Mouse (Mus musculus) heart, embryonic 12.5 days (tissue): Measurements from ENCODE around the gene Ak2. TPM values are rescaled to one million over a fixed set of nuclear protein-coding genes. Genes with fewer than 3 reads are reported as not detected.

Experiments
- ATAC-seq: fragments of 200-750 bp; cut with Nextera tagmentation; 2 replicates; pipeline ENCODE4 v1.8.0; 2017; ENCODE audit warnings: moderate TSS enrichment, moderate library complexity; ENCODE audit not compliant: insufficient number of reproducible peaks, low FRiP score
- H3K27ac ChIP-seq: fragments of 300-500 bp; sonication (generic); 2 replicates; pipeline ENCODE4 v1.5.1; 2016; ENCODE audit warnings: mild to moderate bottlenecking, moderate library complexity; ENCODE audit not compliant: poor library complexity, severe bottlenecking
- H3K27me3 ChIP-seq: fragments of 300-500 bp; sonication (generic); replicated peaks from 2 replicates; pipeline ENCODE4 v1.6.1; 2016; ENCODE audit warnings: mild to moderate bottlenecking, moderate library complexity
- H3K36me3 ChIP-seq: fragments of 300-500 bp; sonication (generic); 2 replicates; pipeline ENCODE4 v1.6.1; 2016; ENCODE audit warnings: mild to moderate bottlenecking, moderate library complexity
- H3K4me1 ChIP-seq: fragments of 300-500 bp; sonication (generic); replicated peaks from 2 replicates; pipeline ENCODE4 v1.6.1; 2016; ENCODE audit warnings: mild to moderate bottlenecking
- H3K4me2 ChIP-seq: fragments of 300-500 bp; sonication (generic); 2 replicates; pipeline ENCODE4 v1.6.1; 2016; ENCODE audit warnings: mild to moderate bottlenecking, moderate library complexity
- H3K4me3 ChIP-seq: fragments of 300-500 bp; sonication (generic); 2 replicates; pipeline ENCODE4 v1.5.1; 2016; ENCODE audit warnings: mild to moderate bottlenecking
- H3K9ac ChIP-seq: fragments of 300-500 bp; sonication (generic); 2 replicates; pipeline ENCODE4 v1.6.1; 2016; ENCODE audit warnings: mild to moderate bottlenecking, moderate library complexity
- H3K9me3 ChIP-seq: fragments of 300-500 bp; sonication (generic); replicated peaks from 2 replicates; pipeline ENCODE4 v1.6.1; 2016; ENCODE audit warnings: mild to moderate bottlenecking, moderate library complexity
- WGBS: fragments of 180-500 bp; shearing (Covaris S2); methylation state at CpG from one replicate; pipeline ENCODE4 v1.1.7; 2016; 5-methylcytosine and 5-hydroxymethylcytosine counted together
- polyA plus RNA-seq: library from polyadenylated mRNA; unstranded; fragments of >200 nt; fragmentation: Nextera tagmentation; extraction: Ambion mirVana; gene quantifications from 2 replicates; pipeline ENCODE4 v1.2.1, GENCODE M21; 2016

Gene Ak2
- polyA plus RNA-seq, 1 experiment from 2014 or later = 167 TPM

- Histone ChIP-seq H3K27me3 (no peaks in the 10 kb centered on the region), H3K9ac (no peak overlapping the region), H3K36me3 (peaks cover 25% of the 10 kb centered on the region), H3K4me3 (no peak overlapping the region), H3K27ac (no peak overlapping the region), H3K4me2 (no peak overlapping the region), H3K9me3 (no peaks in the 10 kb centered on the region), H3K4me1 (peaks cover 67% of the 10 kb centered on the region)
- 47% methylated on average over 10 of the region's 10 CpGs for WGBS
- no peak for ATAC-seq
Measured at GRCm38 (mm10) chr4:129013151-129013864, 21.6 kb downstream of the Ak2 start.

GRCm38 (mm10) chr4:129016329-129016728 is 24.6 kb downstream of the Ak2 start:
- H3K27me3 ChIP-seq = 0 out of 2 replicates have a peak, but pooled peaks cover 2% of the 10 kb centered on the region
- no peak overlapping the region for H3K9ac ChIP-seq
- no peak overlapping the region for H3K27ac ChIP-seq
- no peak overlapping the region for H3K4me3 ChIP-seq
- peak overlapping the region; percentile 9; the same call in 1 of the 2 replicates for H3K4me2 ChIP-seq
- no peak for ATAC-seq
- 28% methylated on average over 4 of the region's 4 CpGs for WGBS
- no peaks in the 10 kb centered on the region for H3K9me3 ChIP-seq
- H3K4me1 ChIP-seq = peaks cover 65% of the 10 kb centered on the region
- H3K36me3 ChIP-seq = no peaks in the 10 kb centered on the region

GRCm38 (mm10) chr4:129017150-129017549 is 25.4 kb downstream of the Ak2 start:
- no peak for ATAC-seq
- peak overlapping the region; percentile 25; the same call in 1 of the 2 replicates for H3K4me2 ChIP-seq
- 48% methylated on average over 10 of the region's 10 CpGs for WGBS
- 0 out of 2 replicates have a peak, but pooled peaks cover 3% of the 10 kb centered on the region for H3K27me3 ChIP-seq
- H3K27ac ChIP-seq = no peak overlapping the region
- no peak overlapping the region for H3K4me3 ChIP-seq
- peaks cover 57% of the 10 kb centered on the region for H3K4me1 ChIP-seq
- H3K9ac ChIP-seq = no peak overlapping the region
- no peaks in the 10 kb centered on the region for H3K9me3 ChIP-seq
- H3K36me3 ChIP-seq = no peaks in the 10 kb centered on the region

- WGBS = 76% methylated on average over 9 of the region's 9 CpGs
- Histone ChIP-seq H3K4me1 (peaks cover 40% of the 10 kb centered on the region), H3K9me3 (no peaks in the 10 kb centered on the region), H3K27ac (no peak overlapping the region), H3K27me3 (0 out of 2 replicates have a peak, but pooled peaks cover 3% of the 10 kb centered on the region), H3K36me3 (no peaks in the 10 kb centered on the region), H3K9ac (no peak overlapping the region), H3K4me3 (no peak overlapping the region), H3K4me2 (no peak overlapping the region)
- no peak for ATAC-seq
Measured at GRCm38 (mm10) chr4:129018788-129019435, 27.2 kb downstream of the Ak2 start.

GRCm38 (mm10) chr4:129019788-129020187 is 28.0 kb downstream of the Ak2 start:
- Histone ChIP-seq H3K4me3 (no peak overlapping the region), H3K27ac (no peak overlapping the region), H3K4me1 (peaks cover 43% of the 10 kb centered on the region), H3K4me2 (no peak overlapping the region), H3K9me3 (no peaks in the 10 kb centered on the region), H3K36me3 (no peaks in the 10 kb centered on the region), H3K27me3 (0 out of 2 replicates have a peak, but pooled peaks cover 3% of the 10 kb centered on the region), H3K9ac (no peak overlapping the region)
- WGBS = 65% methylated on average over 9 of the region's 9 CpGs
- ATAC-seq = no peak

- Histone ChIP-seq H3K27ac (no peak overlapping the region), H3K9ac (no peak overlapping the region), H3K36me3 (no peaks in the 10 kb centered on the region), H3K4me1 (peaks cover 46% of the 10 kb centered on the region), H3K27me3 (0 out of 2 replicates have a peak, but pooled peaks cover 3% of the 10 kb centered on the region), H3K4me2 (no peak overlapping the region), H3K4me3 (no peak overlapping the region), H3K9me3 (no peaks in the 10 kb centered on the region)
- 0 out of 2 replicates have a peak, but pooled peaks have one; percentile 9 for ATAC-seq
- WGBS = 42% methylated on average over 6 of the region's 6 CpGs
Measured at GRCm38 (mm10) chr4:129020454-129020853, 28.7 kb downstream of the Ak2 start.

GRCm38 (mm10) chr4:129021426-129021825 is 29.7 kb downstream of the Ak2 start:
- H3K9ac ChIP-seq = no peak overlapping the region
- no peaks in the 10 kb centered on the region for H3K9me3 ChIP-seq
- H3K27me3 ChIP-seq = 0 out of 2 replicates have a peak, but pooled peaks cover 3% of the 10 kb centered on the region
- ATAC-seq = no peak
- H3K27ac ChIP-seq = no peak overlapping the region
- no peaks in the 10 kb centered on the region for H3K36me3 ChIP-seq
- no peak overlapping the region for H3K4me2 ChIP-seq
- WGBS = 80% methylated on average over 3 of the region's 3 CpGs
- H3K4me1 ChIP-seq = peaks cover 38% of the 10 kb centered on the region
- H3K4me3 ChIP-seq = no peak overlapping the region

GRCm38 (mm10) chr4:129021886-129022285 is 30.1 kb downstream of the Ak2 start:
- no peak for ATAC-seq
- H3K27ac ChIP-seq = no peak overlapping the region
- H3K27me3 ChIP-seq = 0 out of 2 replicates have a peak, but pooled peaks cover 3% of the 10 kb centered on the region
- no peaks in the 10 kb centered on the region for H3K9me3 ChIP-seq
- no peaks in the 10 kb centered on the region for H3K36me3 ChIP-seq
- no peak overlapping the region for H3K4me2 ChIP-seq
- no peak overlapping the region for H3K9ac ChIP-seq
- no peak overlapping the region for H3K4me3 ChIP-seq
- H3K4me1 ChIP-seq = peaks cover 34% of the 10 kb centered on the region
- 65% methylated on average over 4 of the region's 4 CpGs for WGBS

- Histone ChIP-seq H3K27me3 (0 out of 2 replicates have a peak, but pooled peaks cover 3% of the 10 kb centered on the region), H3K36me3 (no peaks in the 10 kb centered on the region), H3K4me2 (no peak overlapping the region), H3K9ac (no peak overlapping the region), H3K27ac (no peak overlapping the region), H3K9me3 (no peaks in the 10 kb centered on the region), H3K4me1 (peaks cover 27% of the 10 kb centered on the region), H3K4me3 (no peak overlapping the region)
- ATAC-seq = no peak
- WGBS = 79% methylated on average over 6 of the region's 6 CpGs
Measured at GRCm38 (mm10) chr4:129023884-129024283, 32.1 kb downstream of the Ak2 start.

- 14% methylated on average over 6 of the region's 6 CpGs for WGBS
- peaks cover 22% of the 10 kb centered on the region for H3K4me1 ChIP-seq
- no peak overlapping the region for H3K4me2 ChIP-seq
- H3K9me3 ChIP-seq = no peaks in the 10 kb centered on the region
- H3K4me3 ChIP-seq = no peak overlapping the region
- peak overlapping the region; percentile 86 for H3K27ac ChIP-seq
- no peaks in the 10 kb centered on the region for H3K36me3 ChIP-seq
- 0 out of 2 replicates have a peak, but pooled peaks cover 3% of the 10 kb centered on the region for H3K27me3 ChIP-seq
- peak; percentile 83 for ATAC-seq
- H3K9ac ChIP-seq = no peak overlapping the region
Measured at GRCm38 (mm10) chr4:129024775-129025174, 33.0 kb downstream of the Ak2 start.

GRCm38 (mm10) chr4:129025707-129026106 is 33.9 kb downstream of the Ak2 start:
- Histone ChIP-seq H3K4me1 (peaks cover 13% of the 10 kb centered on the region), H3K9ac (no peak overlapping the region), H3K36me3 (no peaks in the 10 kb centered on the region), H3K4me2 (no peak overlapping the region), H3K4me3 (no peak overlapping the region), H3K27me3 (0 out of 2 replicates have a peak, but pooled peaks cover 3% of the 10 kb centered on the region), H3K27ac (no peak overlapping the region), H3K9me3 (no peaks in the 10 kb centered on the region)
- no peak for ATAC-seq
- 85% methylated on average over 3 of the region's 3 CpGs for WGBS
